Mouse (Mus musculus) neural tube, embryonic 11.5 days (tissue): ENCODE results near the gene Arhgap31. TPM values are rescaled to one million over a fixed set of nuclear protein-coding genes. Genes with fewer than 3 reads are reported as not detected.

Source experiments
- ATAC-seq: fragments of 200-750 bp; cut with Nextera tagmentation; 2 replicates; pipeline ENCODE4 v1.8.0; 2017; ENCODE audit warnings: moderate number of reproducible peaks, mild to moderate bottlenecking, moderate TSS enrichment, moderate library complexity; ENCODE audit not compliant: insufficient read depth, low FRiP score, low TSS enrichment
- DNase-seq: peaks from one replicate; pipeline ENCODE4 v3.0.0-alpha.2; 2015; ENCODE audit warnings: low spot score
- H3K27ac ChIP-seq: fragments of 300-500 bp; sonication (generic); 2 replicates; pipeline ENCODE4 v1.5.1; 2014; ENCODE audit warnings: low read depth, mild to moderate bottlenecking, low read length
- H3K27me3 ChIP-seq: fragments of 300-500 bp; sonication (generic); 2 replicates; pipeline ENCODE4 v1.6.1; 2014; ENCODE audit warnings: mild to moderate bottlenecking, low read length, mixed read lengths; ENCODE audit not compliant: control insufficient read depth, insufficient read depth
- H3K36me3 ChIP-seq: fragments of 300-500 bp; sonication (generic); 2 replicates; pipeline ENCODE4 v1.6.1; 2014; ENCODE audit warnings: mild to moderate bottlenecking, low read length, moderate library complexity, mixed read lengths; ENCODE audit not compliant: control insufficient read depth, insufficient read depth
- H3K4me1 ChIP-seq: fragments of 300-500 bp; sonication (generic); 2 replicates; pipeline ENCODE4 v1.6.1; 2014; ENCODE audit warnings: low read length, mixed read lengths; ENCODE audit not compliant: control insufficient read depth, insufficient read depth
- H3K4me2 ChIP-seq: fragments of 300-500 bp; sonication (generic); 2 replicates; pipeline ENCODE4 v1.6.1; 2014; ENCODE audit warnings: low read depth, mild to moderate bottlenecking, moderate library complexity
- H3K4me3 ChIP-seq: fragments of 300-500 bp; sonication (generic); 2 replicates; pipeline ENCODE4 v1.5.1; 2014; ENCODE audit warnings: low read depth, low read length
- H3K9ac ChIP-seq: fragments of 300-500 bp; sonication (generic); 2 replicates; pipeline ENCODE4 v1.6.1; 2014; ENCODE audit warnings: mild to moderate bottlenecking, low read length
- H3K9me3 ChIP-seq: fragments of 300-500 bp; sonication (generic); 2 replicates; pipeline ENCODE4 v1.6.1; 2016; ENCODE audit warnings: low read length; ENCODE audit not compliant: control insufficient read depth
- WGBS: fragments of 180-500 bp; shearing (Covaris S2); extraction: QIAGEN DNeasy Blood & Tissue Kit; methylation state at CpG from one replicate; pipeline ENCODE4 v1.1.7; 2014; 5-methylcytosine and 5-hydroxymethylcytosine counted together
- polyA plus RNA-seq: library from polyadenylated mRNA; unstranded; fragments of >200 nt; fragmentation: Nextera tagmentation; extraction: Ambion mirVana; gene quantifications from 2 replicates; pipeline ENCODE4 v1.2.1, GENCODE M21; 2014

Arhgap31 gene
- polyA plus RNA-seq, 1 experiment from 2014 or later: 7.7 TPM

DNA sequence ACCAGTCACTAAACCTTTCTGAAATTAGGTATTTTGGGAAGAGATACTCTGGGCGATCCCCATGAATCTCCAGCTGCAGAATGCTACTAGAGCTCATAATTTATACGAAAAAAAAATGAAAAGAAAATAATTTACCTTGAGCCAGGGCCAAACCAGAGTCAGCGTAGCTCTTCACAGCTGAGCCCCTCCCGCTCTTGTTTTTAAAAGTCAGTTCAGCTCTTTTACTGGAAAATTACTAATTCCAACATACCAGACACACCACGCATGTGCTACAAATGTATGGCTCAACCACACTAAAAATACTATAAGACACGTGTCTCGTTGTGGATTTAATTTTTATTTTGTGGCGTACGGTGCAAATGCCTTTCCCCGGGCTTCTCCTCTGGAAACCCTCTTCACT, 50.5 kb downstream of the Arhgap31 start:
- Histone ChIP-seq H3K4me2 (no peak overlapping the region), H3K4me3 (no peak overlapping the region), H3K9me3 (no peaks in the 10 kb centered on the region), H3K4me1 (no peaks in the 10 kb centered on the region), H3K9ac (no peak overlapping the region), H3K27me3 (no peaks in the 10 kb centered on the region), H3K27ac (no peak overlapping the region), H3K36me3 (no peaks in the 10 kb centered on the region)
- DNase-seq (no peak), ATAC-seq (no peak)
- WGBS: 93% methylated on average over 10 of the region's 10 CpGs

DNA sequence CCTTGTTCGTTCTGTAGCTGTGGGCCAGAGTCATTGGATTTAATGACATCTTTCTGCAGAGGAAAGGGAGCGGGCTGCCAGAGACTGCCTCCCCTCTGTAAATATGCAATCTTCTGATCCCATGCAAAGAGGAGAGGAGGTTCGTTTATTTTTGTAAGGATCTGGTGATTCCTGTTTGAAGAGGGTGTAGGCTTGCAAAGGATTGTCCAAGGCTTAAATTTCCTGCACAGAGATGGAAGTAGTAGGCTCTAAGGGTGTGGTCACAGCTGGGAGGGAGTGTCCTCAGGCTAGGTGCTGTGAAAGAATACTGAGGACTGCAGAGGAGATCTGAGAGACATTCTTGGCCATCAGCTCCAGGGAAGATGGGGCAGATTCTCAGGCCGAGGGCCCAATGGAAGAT, 58.8 kb downstream of the Arhgap31 start:
- WGBS: 65% methylated on average over 4 of the region's 4 CpGs
- no peak overlapping the region for H3K9ac ChIP-seq
- DNase-seq (no peak), ATAC-seq (no peak)
- H3K4me1 ChIP-seq: peaks cover 4% of the 10 kb centered on the region; the same call in 1 of the 2 replicates
- H3K9me3 ChIP-seq: no peaks in the 10 kb centered on the region
- no peaks in the 10 kb centered on the region for H3K36me3 ChIP-seq
- H3K4me2 ChIP-seq: no peak overlapping the region
- H3K27ac ChIP-seq: no peak overlapping the region
- H3K27me3 ChIP-seq: no peaks in the 10 kb centered on the region
- no peak overlapping the region for H3K4me3 ChIP-seq

DNA sequence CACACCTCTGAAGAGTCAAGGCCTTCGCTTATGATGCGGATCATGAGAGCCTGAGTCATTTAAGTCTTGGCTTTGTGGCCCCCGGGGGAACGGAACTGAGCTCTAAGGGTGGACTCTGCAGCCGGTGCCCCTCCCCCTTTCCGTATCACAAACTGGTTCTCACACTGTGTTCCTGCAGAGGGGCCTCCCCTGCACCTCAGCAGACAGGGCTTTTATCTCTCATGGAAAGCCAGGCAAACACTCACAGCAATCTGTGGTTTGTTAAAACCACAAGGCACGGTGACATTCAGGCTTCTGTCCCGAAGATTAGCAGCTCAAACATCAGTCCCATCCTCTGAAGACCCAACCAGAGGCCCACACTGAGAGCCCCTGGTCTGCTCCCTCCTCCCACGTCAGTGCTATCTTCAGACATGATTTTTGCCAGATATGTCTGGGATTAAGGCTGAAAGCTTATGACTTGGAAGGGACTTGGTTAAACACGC, 59.6 kb downstream of the Arhgap31 start:
- ATAC-seq (no peak), DNase-seq (no peak)
- Histone ChIP-seq H3K4me1 (peaks cover 4% of the 10 kb centered on the region; the same call in 1 of the 2 replicates), H3K9ac (0 out of 2 replicates have a peak overlapping the region, but pooled peaks have one; percentile 31), H3K4me3 (no peak overlapping the region), H3K4me2 (no peak overlapping the region), H3K9me3 (no peaks in the 10 kb centered on the region), H3K27me3 (no peaks in the 10 kb centered on the region), H3K27ac (no peak overlapping the region), H3K36me3 (no peaks in the 10 kb centered on the region)
- 49% methylated on average over 10 of the region's 10 CpGs for WGBS

DNA sequence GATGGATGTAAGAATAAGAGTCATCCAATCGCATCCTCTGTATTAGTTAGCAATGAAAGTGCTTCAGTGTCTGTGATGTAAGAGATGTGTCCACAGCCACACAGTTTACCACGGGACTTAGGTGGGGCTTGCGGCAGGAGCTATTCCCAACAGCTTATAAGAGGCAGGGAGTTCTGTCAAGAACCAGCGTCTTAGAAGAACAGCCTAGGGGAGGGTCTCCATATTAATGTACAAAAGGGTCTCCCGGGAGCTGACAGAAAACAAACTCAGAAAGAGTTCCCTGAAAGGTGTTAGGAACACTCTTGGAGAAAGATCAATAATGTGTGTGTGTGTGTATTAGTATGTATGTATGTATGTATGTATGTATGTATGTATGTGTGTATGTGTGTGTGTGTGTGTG, 60.4 kb downstream of the Arhgap31 start:
- Histone ChIP-seq H3K27me3 (no peaks in the 10 kb centered on the region), H3K9ac (no peak overlapping the region), H3K4me3 (no peak overlapping the region), H3K4me2 (no peak overlapping the region), H3K27ac (no peak overlapping the region), H3K4me1 (peaks cover 4% of the 10 kb centered on the region; the same call in 1 of the 2 replicates), H3K9me3 (no peaks in the 10 kb centered on the region), H3K36me3 (no peaks in the 10 kb centered on the region)
- WGBS: 89% methylated on average over 5 of the region's 5 CpGs
- DNase-seq (no peak), ATAC-seq (no peak)

DNA sequence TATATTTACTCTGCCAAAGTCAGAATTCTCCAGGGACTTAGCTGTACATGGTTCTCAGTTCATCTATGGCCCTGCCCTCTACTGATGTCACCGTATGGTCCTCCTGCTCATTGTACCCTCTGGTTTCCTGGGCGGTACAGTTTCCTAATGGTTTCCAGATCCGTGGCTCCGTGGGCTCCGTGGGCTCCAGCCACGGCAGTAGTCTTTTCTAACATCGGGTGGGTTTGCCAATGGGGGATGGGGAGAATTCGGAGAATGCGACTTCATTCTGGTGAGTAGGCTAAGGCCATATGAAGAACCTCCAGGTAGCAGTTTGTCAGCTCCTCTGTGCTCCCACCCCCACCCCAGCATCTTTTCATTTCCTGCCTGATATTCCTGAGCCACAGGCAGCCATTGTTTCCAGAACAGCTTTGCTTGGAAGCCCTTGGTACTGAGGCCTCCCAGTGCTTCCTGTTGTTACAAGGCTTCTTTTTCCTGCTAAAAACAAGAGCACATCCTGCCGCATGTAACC, 61.3 kb downstream of the Arhgap31 start:
- no peak overlapping the region for H3K9ac ChIP-seq
- DNase-seq (no peak), ATAC-seq (no peak)
- H3K36me3 ChIP-seq: no peaks in the 10 kb centered on the region
- no peaks in the 10 kb centered on the region for H3K9me3 ChIP-seq
- H3K27me3 ChIP-seq: no peaks in the 10 kb centered on the region
- no peak overlapping the region for H3K27ac ChIP-seq
- no peak overlapping the region for H3K4me3 ChIP-seq
- no peak overlapping the region for H3K4me2 ChIP-seq
- peaks cover 4% of the 10 kb centered on the region; the same call in 1 of the 2 replicates for H3K4me1 ChIP-seq
- WGBS: 77% methylated on average over 10 of the region's 10 CpGs

DNA sequence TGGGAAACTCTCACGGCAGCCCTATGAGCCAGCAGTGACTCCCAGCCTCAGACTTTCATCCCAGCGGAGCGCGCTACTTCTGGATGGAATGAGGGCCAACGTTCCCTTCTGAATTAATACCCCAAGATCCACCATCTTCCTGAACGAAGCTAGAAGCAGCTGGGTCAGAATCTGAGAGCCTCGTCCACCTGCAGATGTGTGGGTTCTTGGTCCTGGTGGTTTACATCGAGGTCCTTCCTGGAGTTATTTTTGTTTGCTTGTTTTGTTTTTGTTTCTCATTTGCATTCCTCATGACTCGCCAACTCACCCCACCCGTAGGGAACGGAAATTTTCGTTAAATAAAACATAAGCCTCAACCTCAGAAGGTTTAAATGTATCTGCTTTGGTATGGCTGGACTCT, 61.8 kb downstream of the Arhgap31 start:
- H3K9ac ChIP-seq: no peak overlapping the region
- peaks cover 4% of the 10 kb centered on the region; the same call in 1 of the 2 replicates for H3K4me1 ChIP-seq
- H3K9me3 ChIP-seq: no peaks in the 10 kb centered on the region
- H3K4me2 ChIP-seq: no peak overlapping the region
- 90% methylated on average over 12 of the region's 12 CpGs for WGBS
- DNase-seq: no peak
- no peak overlapping the region for H3K27ac ChIP-seq
- no peak overlapping the region for H3K4me3 ChIP-seq
- H3K36me3 ChIP-seq: no peaks in the 10 kb centered on the region
- ATAC-seq: no peak
- no peaks in the 10 kb centered on the region for H3K27me3 ChIP-seq

DNA sequence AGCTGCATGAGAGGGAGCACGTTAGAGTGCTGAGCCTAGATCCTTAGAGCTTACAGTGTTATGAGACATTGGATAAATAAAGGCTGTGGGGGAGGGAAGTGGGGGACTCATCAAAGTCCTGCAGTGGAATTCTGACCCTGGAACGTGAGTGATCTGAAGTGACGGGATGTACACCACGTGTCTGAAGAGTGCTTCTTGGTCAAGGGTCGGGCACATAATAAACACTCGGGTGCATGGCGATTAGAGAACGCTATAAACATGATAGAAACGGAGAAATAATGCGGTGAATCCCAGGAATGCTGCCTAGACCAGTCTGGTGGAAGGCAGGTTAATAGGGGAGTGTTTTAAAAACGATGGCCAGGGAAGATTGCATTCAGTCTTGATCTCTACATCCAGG, 63.6 kb downstream of the Arhgap31 start:
- Histone ChIP-seq H3K27me3 (no peaks in the 10 kb centered on the region), H3K4me1 (peaks cover 4% of the 10 kb centered on the region; the same call in 1 of the 2 replicates), H3K4me2 (no peak overlapping the region), H3K9me3 (no peaks in the 10 kb centered on the region), H3K9ac (no peak overlapping the region), H3K27ac (no peak overlapping the region), H3K4me3 (no peak overlapping the region), H3K36me3 (no peaks in the 10 kb centered on the region)
- ATAC-seq (no peak), DNase-seq (no peak)
- 79% methylated on average over 11 of the region's 11 CpGs for WGBS

DNA sequence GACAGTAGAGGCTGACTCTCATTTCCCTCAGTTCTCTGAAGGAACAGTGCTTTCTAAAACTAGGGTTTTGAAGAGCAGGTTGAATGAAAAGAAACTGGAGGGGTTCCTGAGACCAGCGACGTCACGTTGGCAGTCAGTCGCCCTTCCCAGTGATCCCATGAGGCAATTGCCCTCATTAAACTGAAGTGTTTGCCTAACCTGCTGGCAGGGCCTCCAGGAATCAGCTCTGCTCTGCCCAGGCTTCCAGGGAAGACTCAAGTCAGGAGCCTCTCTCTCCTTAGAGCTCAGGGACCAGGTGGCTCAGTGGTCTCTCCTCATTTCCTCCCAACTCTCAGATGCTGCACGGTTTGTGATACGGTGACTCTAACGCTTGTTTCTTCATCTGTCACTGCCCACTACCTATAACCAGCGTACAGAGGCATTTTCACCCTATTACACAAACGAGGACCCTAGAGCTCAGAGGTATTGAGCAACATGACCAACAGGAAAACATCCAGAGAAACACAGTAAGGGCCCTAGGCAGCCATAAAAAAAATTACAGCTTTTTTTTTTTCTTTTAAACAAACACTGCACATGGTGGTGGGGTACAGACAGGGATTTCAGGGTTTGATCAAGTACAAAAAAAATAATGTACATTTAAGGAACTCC, 64.2 kb downstream of the Arhgap31 start:
- no peaks in the 10 kb centered on the region for H3K27me3 ChIP-seq
- no peak overlapping the region for H3K4me2 ChIP-seq
- no peaks in the 10 kb centered on the region for H3K9me3 ChIP-seq
- H3K9ac ChIP-seq: no peak overlapping the region
- 79% methylated on average over 9 of the region's 9 CpGs for WGBS
- H3K4me3 ChIP-seq: no peak overlapping the region
- H3K4me1 ChIP-seq: peaks cover 4% of the 10 kb centered on the region; the same call in 1 of the 2 replicates
- DNase-seq (no peak), ATAC-seq (no peak)
- H3K36me3 ChIP-seq: no peaks in the 10 kb centered on the region
- H3K27ac ChIP-seq: no peak overlapping the region

DNA sequence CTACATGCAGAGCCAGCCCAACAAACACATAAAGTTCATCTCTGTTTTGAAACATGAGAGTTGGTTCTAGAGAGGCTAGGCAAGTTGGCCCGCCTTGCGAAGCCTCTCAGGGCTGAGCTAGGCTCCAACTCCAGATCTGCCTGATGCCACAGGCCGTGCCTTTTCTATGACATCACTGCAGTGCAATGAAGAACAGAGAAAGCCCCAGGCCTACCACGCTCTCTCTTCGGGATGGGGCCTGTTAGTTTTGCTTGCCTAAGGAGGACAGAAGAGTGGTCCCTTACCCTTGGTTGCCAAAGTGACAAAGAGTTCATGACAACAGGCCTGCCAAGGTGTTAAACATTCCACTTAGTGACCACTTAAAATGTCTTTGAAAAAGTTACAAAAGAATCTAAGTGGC, 64.9 kb downstream of the Arhgap31 start:
- no peak overlapping the region for H3K4me2 ChIP-seq
- no peaks in the 10 kb centered on the region for H3K36me3 ChIP-seq
- no peaks in the 10 kb centered on the region for H3K27me3 ChIP-seq
- H3K4me1 ChIP-seq: no peaks in the 10 kb centered on the region; the same call in 1 of the 2 replicates
- DNase-seq (no peak), ATAC-seq (no peak)
- H3K27ac ChIP-seq: no peak overlapping the region
- 88% methylated on average over 5 of the region's 5 CpGs for WGBS
- H3K9me3 ChIP-seq: no peaks in the 10 kb centered on the region
- no peak overlapping the region for H3K9ac ChIP-seq
- H3K4me3 ChIP-seq: no peak overlapping the region
